Mouse (Mus musculus): ENCODE data around the gene Pms1.

DNA sequence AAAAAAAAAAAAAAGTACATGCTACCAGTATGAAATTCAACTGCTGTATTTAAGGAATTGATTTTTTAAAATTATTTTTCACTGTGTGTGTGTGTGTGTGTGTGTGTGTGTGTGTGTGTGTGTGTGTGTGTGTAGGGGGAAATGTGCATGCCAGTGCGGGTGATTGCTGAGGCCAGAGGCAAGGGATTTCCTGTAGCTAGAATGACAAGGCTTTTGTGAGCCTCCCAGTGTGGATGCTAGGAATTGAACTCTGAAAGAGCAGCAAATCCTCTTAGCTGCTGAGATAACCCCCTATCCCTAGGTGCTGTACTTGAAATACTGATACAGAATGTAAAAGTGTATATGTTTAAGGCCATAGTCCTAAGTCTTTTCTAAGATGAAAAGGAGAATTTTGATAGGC is 70.8 kb downstream of the Pms1 start:
- TF ChIP-seq POLR2A (IDR thresholded peaks at IDR 0.05; ENCODE audit: low read depth, low read length), result no peak
- no peak for TF ChIP-seq CTCF (IDR thresholded peaks at IDR 0.05; ENCODE audit: extremely low read depth, insufficient read depth, insufficient read length, insufficient replicate concordance)

Data from spleen, adult 2 months (tissue).